Mouse (Mus musculus) brain, embryonic 14.5 days (tissue): ENCODE results near the gene Cntn1.

Experiments
- CTCF ChIP-seq: fragments of 200-500 bp; IDR thresholded peaks from 2 replicates; pipeline ENCODE4 v1.5.1; 2012; ENCODE audit warnings: inconsistent platforms, mild to moderate bottlenecking, moderate library complexity, borderline replicate concordance; ENCODE audit not compliant: insufficient read depth, insufficient read length; ENCODE audit errors: extremely low read depth
- POLR2A ChIP-seq: fragments of 200-500 bp; IDR thresholded peaks from 2 replicates; pipeline ENCODE4 v1.6.1; 2012; ENCODE audit warnings: mild to moderate bottlenecking, inconsistent platforms, borderline replicate concordance; ENCODE audit not compliant: poor library complexity, insufficient read depth, insufficient read length, severe bottlenecking; ENCODE audit errors: extremely low read depth

DNA sequence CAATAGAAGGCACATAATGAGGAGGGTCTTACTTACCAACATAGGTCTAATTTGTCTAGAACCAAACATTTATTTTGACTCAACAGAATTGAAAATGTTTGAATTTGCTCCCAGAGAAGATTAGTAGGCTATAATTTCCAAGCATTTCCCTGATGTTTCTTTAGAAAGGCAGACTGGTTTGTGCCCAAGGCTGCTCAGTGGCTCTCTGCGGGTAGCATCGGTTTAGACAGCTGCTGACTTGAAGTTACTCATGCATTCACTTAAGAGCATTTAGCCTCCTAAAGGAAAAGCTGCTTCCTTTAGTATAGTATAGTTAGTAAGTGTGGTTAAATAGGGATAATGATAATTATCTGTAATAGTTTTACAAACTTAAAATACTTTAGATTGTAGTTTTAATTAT lies 104.0 kb downstream of the Cntn1 start:
- no peak for TF ChIP-seq CTCF
- no peak for TF ChIP-seq POLR2A
